Mouse (Mus musculus): ENCODE measurements around the gene Igf1. TPM values are rescaled to one million over a fixed set of nuclear protein-coding genes. Genes with fewer than 3 reads are reported as not detected.

The Igf1 gene
- total RNA-seq, 2 experiments from 2014 or later = 7.3 to 15.9 TPM

Other genes with a start within 250 kb of the Igf1 start
- gene Pmch, start 232.8 kb downstream of the Igf1 start, total RNA-seq (2015; ENCODE audit: low replicate concordance) = not detected in 2 replicates
- gene Pmch, start 232.8 kb downstream of the Igf1 start, total RNA-seq (2017; ENCODE audit: low replicate concordance) = not detected in 2 replicates

Measured in erythroblast, adult 5-6 weeks (primary cell).